Mouse (Mus musculus): Measurements from ENCODE around the gene Pdx1. TPM values are rescaled to one million over a fixed set of nuclear protein-coding genes. Genes with fewer than 3 reads are reported as not detected.

Pdx1 gene
- polyA plus RNA-seq, 1 experiment from 2014 or later, result not detected

DNA sequence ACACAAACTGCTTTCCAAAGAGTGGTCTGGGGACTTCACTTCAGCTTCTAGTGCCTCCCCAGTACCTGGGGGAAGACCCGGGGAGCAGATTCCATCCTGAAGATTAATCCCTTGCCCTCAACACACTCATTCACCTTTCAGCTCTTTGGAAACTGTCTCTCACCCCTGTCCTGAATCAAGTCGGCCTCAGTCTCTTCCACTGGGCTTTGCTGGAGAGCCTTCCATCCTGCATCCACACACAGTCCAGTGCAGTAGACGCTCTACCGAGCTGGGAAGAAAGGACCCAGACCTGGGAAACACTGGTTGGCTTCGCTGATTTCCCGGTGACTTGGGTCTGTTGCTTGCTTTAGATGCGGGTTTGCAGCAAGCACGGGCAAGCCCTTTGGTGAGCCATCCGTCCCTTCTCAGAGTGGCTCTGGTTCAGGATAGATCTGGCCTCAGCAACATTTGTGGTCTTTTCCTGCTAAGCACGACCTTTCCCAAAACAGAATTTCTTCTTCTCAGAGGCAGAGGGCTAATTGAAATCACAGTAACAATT lies 3.1 kb downstream of the Pdx1 start:
- Histone ChIP-seq H3K79me2 (ENCODE audit: inconsistent target) (no peaks in the 10 kb centered on the region), H3K27ac (no peak overlapping the region), H3K36me3 (ENCODE audit: inconsistent target) (no peaks in the 10 kb centered on the region), H3K4me3 (ENCODE audit: inconsistent target) (no peak overlapping the region)
- WGBS (ENCODE audit: missing documents), result 9% methylated on average over 10 of the region's 10 CpGs

DNA sequence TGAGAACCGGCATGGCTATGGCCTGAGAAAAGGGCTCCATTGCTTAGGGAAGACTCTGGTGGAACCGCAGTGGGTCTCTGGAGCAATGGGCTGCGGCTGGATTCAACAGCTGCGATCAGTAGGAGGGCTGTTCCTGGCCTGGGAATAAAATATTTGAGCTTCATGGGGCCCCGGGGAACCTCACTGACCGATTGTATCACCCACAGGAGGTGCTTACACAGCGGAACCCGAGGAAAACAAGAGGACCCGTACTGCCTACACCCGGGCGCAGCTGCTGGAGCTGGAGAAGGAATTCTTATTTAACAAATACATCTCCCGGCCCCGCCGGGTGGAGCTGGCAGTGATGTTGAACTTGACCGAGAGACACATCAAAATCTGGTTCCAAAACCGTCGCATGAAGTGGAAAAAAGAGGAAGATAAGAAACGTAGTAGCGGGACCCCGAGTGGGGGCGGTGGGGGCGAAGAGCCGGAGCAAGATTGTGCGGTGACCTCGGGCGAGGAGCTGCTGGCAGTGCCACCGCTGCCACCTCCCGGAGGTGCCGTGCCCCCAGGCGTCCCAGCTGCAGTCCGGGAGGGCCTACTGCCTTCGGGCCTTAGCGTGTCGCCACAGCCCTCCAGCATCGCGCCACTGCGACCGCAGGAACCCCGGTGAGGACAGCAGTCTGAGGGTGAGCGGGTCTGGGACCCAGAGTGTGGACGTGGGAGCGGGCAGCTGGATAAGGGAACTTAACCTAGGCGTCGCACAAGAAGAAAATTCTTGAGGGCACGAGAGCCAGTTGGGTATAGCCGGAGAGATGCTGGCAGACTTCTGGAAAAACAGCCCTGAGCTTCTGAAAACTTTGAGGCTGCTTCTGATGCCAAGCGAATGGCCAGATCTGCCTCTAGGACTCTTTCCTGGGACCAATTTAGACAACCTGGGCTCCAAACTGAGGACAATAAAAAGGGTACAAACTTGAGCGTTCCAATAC lies 4.7 kb downstream of the Pdx1 start:
- no peak overlapping the region for H3K4me3 ChIP-seq (ENCODE audit: inconsistent target)

GRCm38 (mm10) chr5:147275761-147276160 lies 6.0 kb downstream of the Pdx1 start:
- H3K79me2 ChIP-seq (ENCODE audit: inconsistent target), result no peaks in the 10 kb centered on the region
- no peak overlapping the region for H3K4me3 ChIP-seq (ENCODE audit: inconsistent target)
- no peak overlapping the region for H3K27ac ChIP-seq
- WGBS (ENCODE audit: missing documents), result 13% methylated on average over 3 of the region's 3 CpGs
- no peaks in the 10 kb centered on the region for H3K36me3 ChIP-seq (ENCODE audit: inconsistent target)

More for the DNA sequence above, 4.7 kb downstream of the Pdx1 start:
- Histone ChIP-seq H3K27ac (no peak overlapping the region), H3K36me3 (ENCODE audit: inconsistent target) (no peaks in the 10 kb centered on the region), H3K79me2 (ENCODE audit: inconsistent target) (no peaks in the 10 kb centered on the region)
- 4% methylated on average over 48 of the region's 48 CpGs for WGBS (ENCODE audit: missing documents)

DNA sequence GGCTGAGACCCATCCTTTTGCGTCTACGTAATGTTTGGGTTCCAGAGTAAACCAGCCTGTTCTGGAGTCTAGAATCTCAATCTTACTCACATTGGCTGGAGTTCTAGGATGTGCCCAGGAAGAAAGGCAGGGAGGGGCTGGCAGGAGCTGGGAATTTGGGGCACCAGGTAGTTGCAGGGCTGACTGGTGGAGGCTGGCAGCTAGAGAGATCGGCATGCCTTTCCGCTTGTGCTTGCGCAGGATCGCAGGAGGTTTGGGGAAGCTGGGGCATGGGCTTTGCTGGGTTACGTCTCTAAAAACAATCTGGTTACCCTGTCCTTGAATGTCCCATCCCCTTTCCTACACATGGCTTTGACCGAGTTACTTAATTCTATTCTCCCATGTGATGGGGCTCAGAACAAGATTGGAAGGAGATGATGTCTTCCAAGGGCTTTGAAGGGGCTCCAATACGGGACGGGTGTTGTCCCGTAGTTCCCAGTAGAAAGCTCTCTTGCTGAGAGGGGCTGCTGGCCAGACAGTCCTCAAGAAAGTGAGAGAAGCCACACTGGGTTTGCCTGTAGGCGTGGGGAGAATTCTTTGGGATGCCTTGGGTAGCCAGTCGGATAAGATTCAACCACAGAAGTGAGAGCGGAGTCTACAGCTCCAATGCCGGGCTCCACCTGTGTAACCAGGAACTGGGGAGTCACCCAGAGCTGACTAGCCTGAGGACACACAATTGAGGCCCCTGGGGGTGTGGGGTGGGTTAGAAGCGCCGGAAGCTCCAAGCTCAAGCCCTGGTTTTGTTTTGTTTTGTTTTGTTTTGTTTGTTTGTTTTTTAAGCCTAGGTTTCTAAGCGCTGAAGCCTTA lies 7.2 kb downstream of the Pdx1 start:
- H3K36me3 ChIP-seq (ENCODE audit: inconsistent target), result no peaks in the 10 kb centered on the region
- no peaks in the 10 kb centered on the region for H3K79me2 ChIP-seq (ENCODE audit: inconsistent target)
- no peak overlapping the region for H3K27ac ChIP-seq
- WGBS (ENCODE audit: missing documents), result 11% methylated on average over 18 of the region's 18 CpGs
- no peak overlapping the region for H3K4me3 ChIP-seq (ENCODE audit: inconsistent target)

- H3K4me3 ChIP-seq (ENCODE audit: inconsistent target), result no peak overlapping the region
Observed at GRCm38 (mm10) chr5:147277547-147277925, 7.8 kb downstream of the Pdx1 start.

GRCm38 (mm10) chr5:147284365-147284764 lies 14.6 kb downstream of the Pdx1 start:
- Histone ChIP-seq H3K4me3 (ENCODE audit: inconsistent target) (no peak overlapping the region), H3K27ac (no peak overlapping the region), H3K36me3 (ENCODE audit: inconsistent target) (no peaks in the 10 kb centered on the region), H3K79me2 (ENCODE audit: inconsistent target) (no peaks in the 10 kb centered on the region)
- WGBS (ENCODE audit: missing documents), result 71% methylated on average over 4 of the region's 4 CpGs

More at GRCm38 (mm10) chr5:147277547-147277925, 7.8 kb downstream of the Pdx1 start:
- 2% methylated on average over 13 of the region's 13 CpGs for WGBS (ENCODE audit: missing documents)
- no peaks in the 10 kb centered on the region for H3K79me2 ChIP-seq (ENCODE audit: inconsistent target)
- no peak overlapping the region for H3K27ac ChIP-seq
- no peaks in the 10 kb centered on the region for H3K36me3 ChIP-seq (ENCODE audit: inconsistent target)

DNA sequence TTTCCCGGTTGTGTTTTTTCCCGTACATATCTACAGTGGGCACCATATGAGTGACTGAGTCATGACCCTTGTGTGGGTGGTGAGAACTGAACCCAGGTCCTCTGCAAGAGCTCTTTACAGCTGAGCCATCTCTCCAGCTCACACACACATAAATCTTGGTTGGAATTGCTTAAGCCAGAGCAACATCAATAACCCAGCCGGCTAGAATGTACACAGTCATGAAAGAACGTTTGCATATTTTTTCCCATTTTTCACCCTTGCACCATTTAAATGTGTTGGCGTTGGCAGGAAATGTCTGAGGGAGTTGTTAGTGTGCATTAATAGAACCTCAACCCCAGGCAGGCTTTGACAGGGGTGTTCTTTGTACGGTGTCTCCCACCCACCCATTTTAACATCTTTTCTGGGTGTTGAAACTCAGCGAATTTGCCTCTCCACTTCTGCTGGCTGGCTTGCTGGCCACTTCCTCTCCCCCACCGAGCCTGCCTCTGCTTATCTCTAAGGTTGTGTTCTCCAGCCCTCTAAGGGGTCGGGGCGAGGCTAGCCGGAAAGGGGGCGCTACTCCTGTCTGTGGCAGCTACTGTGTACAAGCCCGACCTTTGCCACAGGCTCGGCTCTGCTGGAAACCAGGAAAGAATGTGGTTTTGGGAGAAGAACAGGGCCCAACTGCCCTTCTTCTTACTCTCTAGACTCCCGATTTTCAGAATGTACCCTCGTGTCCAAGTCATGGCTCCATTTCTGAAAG lies 22.2 kb downstream of the Pdx1 start:
- WGBS (ENCODE audit: missing documents), result 13% methylated on average over 16 of the region's 16 CpGs
- no peaks in the 10 kb centered on the region for H3K79me2 ChIP-seq (ENCODE audit: inconsistent target)
- H3K27ac ChIP-seq, result no peak overlapping the region
- no peaks in the 10 kb centered on the region for H3K36me3 ChIP-seq (ENCODE audit: inconsistent target)
- no peak overlapping the region for H3K4me3 ChIP-seq (ENCODE audit: inconsistent target)

GRCm38 (mm10) chr5:147292506-147293120 lies 22.9 kb downstream of the Pdx1 start:
- Histone ChIP-seq H3K4me3 (ENCODE audit: inconsistent target) (no peak overlapping the region), H3K36me3 (ENCODE audit: inconsistent target) (no peaks in the 10 kb centered on the region), H3K79me2 (ENCODE audit: inconsistent target) (no peaks in the 10 kb centered on the region), H3K27ac (no peak overlapping the region)
- 26% methylated on average over 13 of the region's 13 CpGs for WGBS (ENCODE audit: missing documents)

- no peaks in the 10 kb centered on the region for H3K79me2 ChIP-seq (ENCODE audit: inconsistent target)
- no peaks in the 10 kb centered on the region for H3K36me3 ChIP-seq (ENCODE audit: inconsistent target)
- 13% methylated on average over 15 of the region's 18 CpGs for WGBS (ENCODE audit: missing documents)
- H3K27ac ChIP-seq, result no peak overlapping the region
- H3K4me3 ChIP-seq (ENCODE audit: inconsistent target), result no peak overlapping the region
Observed at GRCm38 (mm10) chr5:147293127-147293910, 23.6 kb downstream of the Pdx1 start.

DNA sequence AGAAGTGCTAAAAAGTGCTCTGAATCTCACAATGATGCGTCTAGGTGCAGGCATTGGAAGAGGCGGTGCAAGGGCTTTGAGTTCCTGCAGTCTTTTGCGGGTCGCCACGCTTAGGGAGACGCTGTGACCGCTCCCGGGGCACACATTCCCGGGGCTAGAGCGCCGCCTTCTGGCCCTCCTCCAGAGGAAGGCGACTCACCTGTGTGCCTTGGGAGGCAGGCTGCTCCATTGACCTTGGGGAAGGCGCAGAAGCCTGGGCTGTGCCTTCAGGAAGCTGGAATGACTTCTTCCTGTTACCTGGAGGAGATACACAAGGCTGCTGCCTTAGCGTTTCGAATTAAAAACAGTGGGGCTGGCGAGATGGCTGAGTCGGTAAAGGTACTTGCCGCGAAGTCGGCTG lies 24.4 kb downstream of the Pdx1 start:
- no peaks in the 10 kb centered on the region for H3K79me2 ChIP-seq (ENCODE audit: inconsistent target)
- no peak overlapping the region for H3K4me3 ChIP-seq (ENCODE audit: inconsistent target)
- no peak overlapping the region for H3K27ac ChIP-seq
- WGBS (ENCODE audit: missing documents), result 18% methylated on average over 20 of the region's 20 CpGs
- H3K36me3 ChIP-seq (ENCODE audit: inconsistent target), result no peaks in the 10 kb centered on the region

DNA sequence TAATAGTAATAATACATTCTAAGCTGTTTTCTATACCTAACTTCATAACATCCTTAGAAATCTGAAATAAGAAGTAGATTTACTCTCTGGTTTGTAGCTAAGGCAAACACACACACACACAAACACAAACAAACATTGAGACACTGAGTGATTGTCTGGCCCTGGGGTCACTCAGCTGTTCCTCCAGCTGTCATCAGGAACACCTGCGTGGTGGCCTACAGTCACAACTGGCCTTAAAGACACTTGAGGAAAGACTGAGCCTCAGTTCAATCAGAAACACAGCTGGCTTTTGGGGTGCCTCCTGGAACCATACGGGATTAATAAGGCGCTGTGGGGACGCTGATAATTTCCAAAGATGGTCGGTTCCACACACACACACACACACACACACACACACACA lies 27.5 kb downstream of the Pdx1 start:
- Histone ChIP-seq H3K4me3 (ENCODE audit: inconsistent target) (no peak overlapping the region), H3K36me3 (ENCODE audit: inconsistent target) (no peaks in the 10 kb centered on the region), H3K79me2 (ENCODE audit: inconsistent target) (no peaks in the 10 kb centered on the region), H3K27ac (no peak overlapping the region)
- 60% methylated on average over 1 of the region's 5 CpGs for WGBS (ENCODE audit: missing documents)

DNA sequence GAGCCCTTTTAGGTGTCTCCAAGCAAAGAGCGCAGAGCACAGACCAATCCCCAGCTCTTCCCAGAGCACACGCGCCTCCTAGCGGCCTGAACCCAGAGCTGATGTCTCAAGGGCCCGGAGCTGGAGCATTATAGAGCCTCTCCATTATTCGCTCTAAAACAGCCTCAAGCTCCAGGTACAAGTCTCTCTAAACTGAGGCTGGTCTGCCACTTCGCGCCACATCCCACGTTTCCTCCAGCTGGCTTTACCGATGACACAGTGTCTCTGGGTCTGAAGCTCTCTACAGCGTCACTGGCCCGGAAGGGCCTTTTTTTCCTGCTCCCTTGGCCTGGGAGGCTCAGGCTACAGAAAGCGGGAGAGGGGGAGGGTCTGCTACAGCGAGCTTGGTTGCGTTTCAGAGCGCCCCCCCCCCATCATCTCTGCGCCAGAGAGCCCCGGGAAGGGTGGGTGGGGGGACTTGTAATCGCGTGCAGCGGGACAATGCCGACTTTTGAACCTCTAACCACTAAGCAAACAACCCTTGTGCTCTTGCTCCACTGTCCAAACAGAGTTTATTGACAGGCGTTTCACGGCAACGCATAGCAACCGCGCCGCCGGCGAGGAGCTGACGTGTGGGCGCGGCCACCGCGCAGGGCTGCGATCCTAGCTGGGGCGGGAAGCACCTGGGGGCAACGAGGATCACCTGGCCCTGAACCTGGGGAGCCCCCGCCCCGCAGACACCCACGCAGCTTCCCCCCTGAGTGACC lies 29.7 kb downstream of the Pdx1 start:
- WGBS (ENCODE audit: missing documents), result 1% methylated on average over 36 of the region's 41 CpGs
- Histone ChIP-seq H3K36me3 (ENCODE audit: inconsistent target) (no peaks in the 10 kb centered on the region), H3K79me2 (ENCODE audit: inconsistent target) (no peaks in the 10 kb centered on the region), H3K27ac (no peak overlapping the region), H3K4me3 (ENCODE audit: inconsistent target) (no peak overlapping the region)

GRCm38 (mm10) chr5:147300001-147300363 lies 30.2 kb downstream of the Pdx1 start:
- H3K27ac ChIP-seq, result no peak overlapping the region
- no peaks in the 10 kb centered on the region for H3K36me3 ChIP-seq (ENCODE audit: inconsistent target)
- no peaks in the 10 kb centered on the region for H3K79me2 ChIP-seq (ENCODE audit: inconsistent target)
- no peak overlapping the region for H3K4me3 ChIP-seq (ENCODE audit: inconsistent target)
- WGBS (ENCODE audit: missing documents), result 17% methylated on average over 4 of the region's 4 CpGs
